Mouse (Mus musculus) kidney, embryonic 15.5 days (tissue): ENCODE data around the gene Crx. TPM values are rescaled to one million over a fixed set of nuclear protein-coding genes. Genes with fewer than 3 reads are reported as not detected.

Source experiments
- ATAC-seq: fragments of 200-750 bp; cut with Nextera tagmentation; replicated peaks from 2 replicates; pipeline ENCODE4 v1.8.0; 2017; ENCODE audit warnings: moderate TSS enrichment; ENCODE audit not compliant: low FRiP score
- H3K27ac ChIP-seq: fragments of 300-500 bp; sonication (generic); 2 replicates; pipeline ENCODE4 v1.5.1; 2015; ENCODE audit warnings: mild to moderate bottlenecking, inconsistent platforms
- H3K27me3 ChIP-seq: fragments of 300-500 bp; sonication (generic); 2 replicates; pipeline ENCODE4 v1.6.1; 2015; ENCODE audit warnings: inconsistent platforms
- H3K36me3 ChIP-seq: fragments of 300-500 bp; sonication (generic); 2 replicates; pipeline ENCODE4 v1.6.1; 2015; ENCODE audit warnings: inconsistent platforms
- H3K4me1 ChIP-seq: fragments of 300-500 bp; sonication (generic); 2 replicates; pipeline ENCODE4 v1.6.1; 2015; ENCODE audit warnings: inconsistent platforms
- H3K4me2 ChIP-seq: fragments of 300-500 bp; sonication (generic); 2 replicates; pipeline ENCODE4 v1.6.1; 2015; ENCODE audit warnings: moderate library complexity, mild to moderate bottlenecking, inconsistent platforms
- H3K4me3 ChIP-seq: fragments of 300-500 bp; sonication (generic); replicated peaks from 2 replicates; pipeline ENCODE4 v1.5.1; 2015; ENCODE audit warnings: mild to moderate bottlenecking, inconsistent platforms
- H3K9ac ChIP-seq: fragments of 300-500 bp; sonication (generic); 2 replicates; pipeline ENCODE4 v1.6.1; 2015; ENCODE audit warnings: mild to moderate bottlenecking, inconsistent platforms
- H3K9me3 ChIP-seq: fragments of 300-500 bp; sonication (generic); replicated peaks from 2 replicates; pipeline ENCODE4 v1.6.1; 2016; ENCODE audit warnings: inconsistent platforms
- WGBS: fragments of 180-500 bp; shearing (Covaris S2); methylation state at CpG from one replicate; pipeline ENCODE4 v1.1.7; 2015; ENCODE audit warnings: mixed read lengths; 5-methylcytosine and 5-hydroxymethylcytosine counted together
- polyA plus RNA-seq: library from polyadenylated mRNA; unstranded; fragments of >200 nt; fragmentation: Nextera tagmentation; extraction: Ambion mirVana; gene quantifications from 2 replicates; pipeline ENCODE4 v1.2.1, GENCODE M21; 2015

The Crx gene
- polyA plus RNA-seq, 1 experiment from 2014 or later = not detected

- WGBS = 68% methylated on average over 5 of the region's 5 CpGs
- Histone ChIP-seq H3K27ac (no peak overlapping the region), H3K36me3 (no peaks in the 10 kb centered on the region), H3K27me3 (no peaks in the 10 kb centered on the region), H3K9me3 (no peaks in the 10 kb centered on the region), H3K4me2 (no peak overlapping the region), H3K4me1 (no peaks in the 10 kb centered on the region), H3K9ac (no peak overlapping the region), H3K4me3 (no peak overlapping the region)
- no peak for ATAC-seq
Observed at GRCm38 (mm10) chr7:15910521-15910920, 30.8 kb upstream of the Crx start.

- H3K4me3 ChIP-seq = no peak overlapping the region
- WGBS = 84% methylated on average over 8 of the region's 8 CpGs
- no peaks in the 10 kb centered on the region for H3K27me3 ChIP-seq
- H3K9me3 ChIP-seq = no peaks in the 10 kb centered on the region
- ATAC-seq = no peak
- no peaks in the 10 kb centered on the region for H3K36me3 ChIP-seq
- no peaks in the 10 kb centered on the region for H3K4me1 ChIP-seq
- H3K9ac ChIP-seq = no peak overlapping the region
- H3K4me2 ChIP-seq = no peak overlapping the region
- H3K27ac ChIP-seq = no peak overlapping the region
Observed at GRCm38 (mm10) chr7:15907971-15908590, 28.3 kb upstream of the Crx start.

- no peak overlapping the region for H3K27ac ChIP-seq
- H3K9me3 ChIP-seq = no peaks in the 10 kb centered on the region
- 93% methylated on average over 1 of the region's 1 CpGs for WGBS
- H3K4me2 ChIP-seq = no peak overlapping the region
- no peaks in the 10 kb centered on the region for H3K4me1 ChIP-seq
- no peak overlapping the region for H3K4me3 ChIP-seq
- H3K9ac ChIP-seq = no peak overlapping the region
- no peaks in the 10 kb centered on the region for H3K36me3 ChIP-seq
- H3K27me3 ChIP-seq = no peaks in the 10 kb centered on the region
- ATAC-seq = no peak
Observed at GRCm38 (mm10) chr7:15906602-15907001, 26.8 kb upstream of the Crx start.

- Histone ChIP-seq H3K4me3 (no peak overlapping the region), H3K9me3 (no peaks in the 10 kb centered on the region), H3K4me1 (no peaks in the 10 kb centered on the region), H3K27ac (no peak overlapping the region), H3K36me3 (no peaks in the 10 kb centered on the region), H3K9ac (no peak overlapping the region), H3K27me3 (no peaks in the 10 kb centered on the region), H3K4me2 (no peak overlapping the region)
- no peak for ATAC-seq
- WGBS = 87% methylated on average over 7 of the region's 7 CpGs
Observed at GRCm38 (mm10) chr7:15905861-15906260, 26.1 kb upstream of the Crx start.

- H3K4me1 ChIP-seq = no peaks in the 10 kb centered on the region
- 80% methylated on average over 9 of the region's 9 CpGs for WGBS
- no peak for ATAC-seq
- H3K4me3 ChIP-seq = no peak overlapping the region
- H3K27ac ChIP-seq = no peak overlapping the region
- H3K4me2 ChIP-seq = no peak overlapping the region
- H3K9me3 ChIP-seq = no peaks in the 10 kb centered on the region
- H3K36me3 ChIP-seq = no peaks in the 10 kb centered on the region
- no peak overlapping the region for H3K9ac ChIP-seq
- H3K27me3 ChIP-seq = no peaks in the 10 kb centered on the region
Observed at GRCm38 (mm10) chr7:15901366-15902048, 21.7 kb upstream of the Crx start.

GRCm38 (mm10) chr7:15894251-15894650 is 14.5 kb upstream of the Crx start:
- Histone ChIP-seq H3K4me3 (no peak overlapping the region), H3K4me1 (no peaks in the 10 kb centered on the region), H3K4me2 (no peak overlapping the region), H3K36me3 (no peaks in the 10 kb centered on the region), H3K9ac (no peak overlapping the region), H3K27ac (no peak overlapping the region), H3K9me3 (no peaks in the 10 kb centered on the region), H3K27me3 (no peaks in the 10 kb centered on the region)
- no peak for ATAC-seq
- WGBS = 69% methylated on average over 1 of the region's 1 CpGs

- Histone ChIP-seq H3K4me2 (no peak overlapping the region), H3K27me3 (no peaks in the 10 kb centered on the region), H3K4me1 (no peaks in the 10 kb centered on the region), H3K9ac (no peak overlapping the region), H3K9me3 (no peaks in the 10 kb centered on the region), H3K4me3 (no peak overlapping the region), H3K27ac (no peak overlapping the region), H3K36me3 (no peaks in the 10 kb centered on the region)
- WGBS = 86% methylated on average over 2 of the region's 2 CpGs
- no peak for ATAC-seq
Observed at GRCm38 (mm10) chr7:15884127-15884526, 4.4 kb upstream of the Crx start.

GRCm38 (mm10) chr7:15882317-15882716 is 2.5 kb upstream of the Crx start, which contains the start of gene Crxos:
Gene Crxos, plus strand, starts transcription at chr7:15882617.
- ATAC-seq = no peak
- 95% methylated on average over 2 of the region's 2 CpGs for WGBS

GRCm38 (mm10) chr7:15881831-15882230 is 2.1 kb upstream of the Crx start:
- Histone ChIP-seq H3K9ac (no peak overlapping the region), H3K4me2 (no peak overlapping the region), H3K27ac (no peak overlapping the region), H3K4me3 (no peak overlapping the region), H3K27me3 (no peaks in the 10 kb centered on the region), H3K36me3 (no peaks in the 10 kb centered on the region), H3K9me3 (no peaks in the 10 kb centered on the region), H3K4me1 (no peaks in the 10 kb centered on the region)
- no peak for ATAC-seq
- 75% methylated on average over 3 of the region's 3 CpGs for WGBS

More at GRCm38 (mm10) chr7:15882317-15882716, 2.5 kb upstream of the Crx start, which contains the start of gene Crxos:
- Histone ChIP-seq H3K9me3 (no peaks in the 10 kb centered on the region), H3K4me2 (no peak within 1 kb of the TSS), H3K27ac (no peak within 1 kb of the TSS), H3K9ac (no peak within 1 kb of the TSS), H3K36me3 (no peaks in the 10 kb centered on the region), H3K27me3 (no peaks in the 10 kb centered on the region), H3K4me3 (no peak within 1 kb of the TSS), H3K4me1 (no peaks in the 10 kb centered on the region)

GRCm38 (mm10) chr7:15881388-15881787 is 1.6 kb upstream of the Crx start:
- Histone ChIP-seq H3K9me3 (no peaks in the 10 kb centered on the region), H3K4me3 (no peak overlapping the region), H3K27me3 (no peaks in the 10 kb centered on the region), H3K36me3 (no peaks in the 10 kb centered on the region), H3K4me2 (no peak overlapping the region), H3K27ac (no peak overlapping the region), H3K9ac (no peak overlapping the region), H3K4me1 (no peaks in the 10 kb centered on the region)
- no peak for ATAC-seq
- WGBS = 23% methylated on average over 7 of the region's 7 CpGs

GRCm38 (mm10) chr7:15864104-15864503 is 15.7 kb downstream of the Crx start:
- Histone ChIP-seq H3K27ac (no peak overlapping the region), H3K27me3 (no peaks in the 10 kb centered on the region), H3K9me3 (no peaks in the 10 kb centered on the region), H3K4me1 (no peaks in the 10 kb centered on the region), H3K4me2 (no peak overlapping the region), H3K9ac (no peak overlapping the region), H3K4me3 (no peak overlapping the region), H3K36me3 (no peaks in the 10 kb centered on the region)
- no peak for ATAC-seq
- WGBS = 76% methylated on average over 4 of the region's 4 CpGs

- Histone ChIP-seq H3K36me3 (no peaks in the 10 kb centered on the region), H3K9me3 (no peaks in the 10 kb centered on the region), H3K9ac (no peak overlapping the region), H3K4me1 (no peaks in the 10 kb centered on the region), H3K27me3 (no peaks in the 10 kb centered on the region), H3K4me2 (no peak overlapping the region), H3K27ac (no peak overlapping the region), H3K4me3 (no peak overlapping the region)
- ATAC-seq = no peak
- WGBS = 44% methylated on average over 2 of the region's 2 CpGs
Observed at GRCm38 (mm10) chr7:15859657-15860056, 20.1 kb downstream of the Crx start.
